Mouse (Mus musculus): ENCODE measurements around the gene Krtap4-9. TPM values are rescaled to one million over a fixed set of nuclear protein-coding genes. Genes with fewer than 3 reads are reported as not detected.
"Not testable (repeated sequence)": the region's sequence is repeated elsewhere in the genome, so short reads cannot be mapped to it uniquely, and the experiment has no call there.

Gene Krtap4-9
- not detected for total RNA-seq (2018; cell fraction: chromatin; rRNA removed)
- total RNA-seq (2018; cell fraction: cytosol; rRNA removed) = not detected
- total RNA-seq (2018; cell fraction: nucleus; rRNA removed) = not detected
- not detected in 3 replicates for polyA plus RNA-seq (2018)

DNA sequence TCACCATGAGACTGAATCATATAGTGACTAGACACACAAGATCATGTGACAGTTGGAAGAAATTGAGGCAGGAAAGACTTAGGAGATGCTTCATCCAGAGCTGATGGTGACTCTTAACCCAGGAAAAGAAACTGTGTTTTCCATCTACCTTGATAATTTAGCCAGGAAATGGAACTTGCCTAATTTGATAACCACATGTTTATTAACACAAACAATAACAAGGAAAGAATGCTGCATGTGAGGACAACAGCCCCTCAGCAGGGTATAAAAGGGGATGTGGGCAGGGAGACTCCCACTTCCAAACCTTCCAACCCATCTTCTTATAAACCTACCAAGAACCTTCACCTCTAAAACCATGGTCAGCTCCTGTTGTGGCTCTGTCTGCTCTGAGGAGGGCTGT lies at the start of gene Krtap4-9:
Krtap4-9 (plus strand) TSS at position 301 of the 400 bp plus-strand sequence.
- not testable (repeated sequence) for H3K4me3 ChIP-seq (ENCODE audit: inconsistent target); H3K36me3 ChIP-seq (ENCODE audit: inconsistent target); H3K79me2 ChIP-seq (ENCODE audit: inconsistent target); H3K27ac ChIP-seq

DNA sequence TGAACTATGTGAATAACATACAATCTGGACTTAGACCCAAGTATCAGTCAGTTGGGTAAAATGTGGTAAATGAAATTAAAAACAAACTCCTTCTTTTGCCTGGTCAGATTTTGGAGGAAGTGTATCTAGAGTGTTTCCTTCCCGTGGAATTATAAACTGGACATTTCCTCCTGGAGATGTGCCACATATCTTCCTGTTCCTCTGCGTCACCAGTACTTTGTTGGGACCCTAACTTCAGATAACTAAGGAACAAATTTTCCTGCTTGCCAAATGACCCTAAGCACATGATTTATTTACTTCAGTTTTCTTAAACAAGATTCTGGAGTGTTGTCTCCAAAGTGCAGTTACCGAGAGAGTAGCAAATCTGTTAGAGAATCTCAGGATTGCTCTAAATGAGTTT lies 41.0 kb upstream of the Krtap4-9 start:
- WGBS (ENCODE audit: missing documents) = 81% methylated on average over 3 of the region's 3 CpGs
- Histone ChIP-seq H3K79me2 (ENCODE audit: inconsistent target) (no peaks in the 10 kb centered on the region), H3K36me3 (ENCODE audit: inconsistent target) (no peaks in the 10 kb centered on the region), H3K27ac (no peak overlapping the region), H3K4me3 (ENCODE audit: inconsistent target) (no peak overlapping the region)

DNA sequence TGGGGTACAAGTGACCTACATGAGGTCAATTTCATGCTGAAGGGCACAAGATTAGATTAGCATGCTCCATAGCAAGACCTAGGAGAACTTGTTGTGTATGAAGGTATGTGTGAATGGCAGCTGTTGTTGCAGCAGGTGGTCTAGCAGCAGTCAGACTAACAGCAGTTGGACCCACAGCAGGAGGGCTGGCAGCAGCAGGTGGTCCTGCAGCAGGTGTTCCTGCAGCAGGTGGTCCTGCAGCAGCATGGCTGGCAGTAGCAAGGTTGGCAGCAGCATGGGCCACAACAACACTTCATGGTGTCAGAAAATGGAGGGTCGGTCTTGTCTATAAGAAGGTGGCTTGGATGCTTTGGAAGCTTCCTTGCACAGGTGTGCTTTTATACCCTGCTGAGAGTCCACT lies 26.1 kb upstream of the Krtap4-9 start:
- Histone ChIP-seq H3K4me3 (ENCODE audit: inconsistent target) (no peak overlapping the region), H3K27ac (no peak overlapping the region), H3K36me3 (ENCODE audit: inconsistent target) (no peaks in the 10 kb centered on the region), H3K79me2 (ENCODE audit: inconsistent target) (no peaks in the 10 kb centered on the region)
- WGBS (ENCODE audit: missing documents) = 92% methylated on average over 1 of the region's 1 CpGs

DNA sequence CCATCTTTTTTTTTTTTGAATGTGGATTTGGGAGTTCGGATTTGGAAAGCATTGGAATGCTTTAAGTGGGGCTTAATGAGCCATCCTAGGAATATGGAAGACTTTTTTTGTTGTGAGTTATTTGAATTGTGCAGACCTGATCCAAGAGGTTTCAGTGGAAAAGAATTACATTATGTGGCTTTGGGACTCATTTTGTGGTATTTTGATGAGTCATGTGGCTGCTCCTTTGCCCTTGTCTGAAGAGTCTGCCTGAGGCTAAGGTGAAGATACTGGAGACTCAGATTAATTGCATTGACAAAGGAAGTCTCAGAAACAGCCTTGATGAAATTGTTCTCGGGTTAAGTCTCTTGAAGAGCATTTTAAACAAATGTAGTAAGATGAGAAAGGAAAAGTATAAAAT lies 16.6 kb upstream of the Krtap4-9 start:
- WGBS (ENCODE audit: missing documents) = 82% methylated on average over 2 of the region's 2 CpGs
- Histone ChIP-seq H3K36me3 (ENCODE audit: inconsistent target) (no peaks in the 10 kb centered on the region), H3K4me3 (ENCODE audit: inconsistent target) (no peak overlapping the region), H3K27ac (no peak overlapping the region), H3K79me2 (ENCODE audit: inconsistent target) (no peaks in the 10 kb centered on the region)

DNA sequence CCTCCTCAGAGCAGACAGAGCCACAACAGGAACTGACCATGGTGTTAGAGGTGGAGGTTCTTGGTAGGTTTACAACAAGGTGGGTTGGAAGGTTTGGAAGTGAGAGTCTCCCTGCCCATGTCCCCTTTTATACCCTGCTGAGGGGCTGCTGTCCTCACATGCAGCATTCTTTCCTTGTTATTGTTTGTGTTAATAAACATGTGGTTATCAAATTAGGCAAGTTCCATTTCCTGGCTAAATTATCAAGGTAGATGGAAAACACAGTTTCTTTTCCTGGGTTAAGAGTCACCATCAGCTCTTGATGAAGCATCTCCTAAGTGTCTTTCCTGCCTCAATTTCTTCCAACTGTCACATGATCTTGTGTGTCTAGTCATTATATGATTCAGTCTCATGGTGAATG lies 12.2 kb upstream of the Krtap4-9 start, which contains the start of gene Gm11595:
Gm11595 (minus strand) TSS at position 101 of the 400 bp plus-strand sequence.
- H3K27ac ChIP-seq; H3K79me2 ChIP-seq (ENCODE audit: inconsistent target); H3K36me3 ChIP-seq (ENCODE audit: inconsistent target); H3K4me3 ChIP-seq (ENCODE audit: inconsistent target): not testable (repeated sequence)

DNA sequence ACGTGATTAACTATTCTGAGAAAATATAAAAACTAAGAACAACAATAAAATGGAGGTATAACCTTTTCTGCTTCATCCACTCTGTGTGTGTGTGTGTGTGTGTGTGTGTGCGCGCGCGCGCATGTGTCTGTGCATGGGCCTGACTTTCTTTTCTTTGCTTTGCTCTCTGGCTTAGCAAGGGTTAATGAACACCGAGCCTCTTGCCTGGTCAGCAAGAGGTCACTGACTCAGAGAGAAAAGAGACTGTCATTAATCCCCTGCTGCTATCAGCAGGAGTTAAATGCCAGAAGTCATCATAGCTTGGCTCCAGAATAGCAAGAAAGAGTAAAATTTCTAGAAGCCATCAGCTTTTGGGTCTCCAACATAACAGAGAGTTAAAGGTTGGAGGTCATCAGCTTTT lies 6.6 kb upstream of the Krtap4-9 start:
- WGBS (ENCODE audit: missing documents) = 67% methylated on average over 7 of the region's 7 CpGs
- Histone ChIP-seq H3K79me2 (ENCODE audit: inconsistent target) (no peaks in the 10 kb centered on the region), H3K36me3 (ENCODE audit: inconsistent target) (no peaks in the 10 kb centered on the region), H3K27ac (no peak overlapping the region), H3K4me3 (ENCODE audit: inconsistent target) (no peak overlapping the region)

DNA sequence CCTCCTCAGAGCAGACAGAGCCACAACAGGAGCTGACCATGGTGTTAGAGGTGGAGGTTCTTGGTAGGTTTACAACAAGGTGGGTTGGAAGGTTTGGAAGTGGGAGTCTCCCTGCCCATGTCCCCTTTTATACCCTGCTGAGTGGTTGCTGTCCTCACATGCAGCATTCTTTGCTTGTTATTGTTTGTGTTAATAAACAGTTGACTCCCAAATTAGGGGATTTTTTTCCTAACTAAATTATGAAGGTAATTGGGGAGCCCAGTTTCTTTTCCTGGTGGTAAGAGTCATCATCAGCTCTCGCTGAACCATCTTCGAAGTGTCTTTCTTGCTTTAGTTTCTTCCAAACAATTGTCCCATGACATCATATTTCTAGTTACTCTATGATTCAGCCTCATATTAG lies 4.4 kb upstream of the Krtap4-9 start, which contains the start of gene Krtap4-8:
Krtap4-8 (minus strand) TSS at position 101 of the 400 bp plus-strand sequence.
- H3K4me3 ChIP-seq (ENCODE audit: inconsistent target) = no peak within 1 kb of the TSS
- no peaks in the 10 kb centered on the region for H3K36me3 ChIP-seq (ENCODE audit: inconsistent target)
- no peak within 1 kb of the TSS for H3K27ac ChIP-seq
- WGBS (ENCODE audit: missing documents) = 96% methylated on average over 2 of the region's 2 CpGs
- no peaks in the 10 kb centered on the region for H3K79me2 ChIP-seq (ENCODE audit: inconsistent target)

DNA sequence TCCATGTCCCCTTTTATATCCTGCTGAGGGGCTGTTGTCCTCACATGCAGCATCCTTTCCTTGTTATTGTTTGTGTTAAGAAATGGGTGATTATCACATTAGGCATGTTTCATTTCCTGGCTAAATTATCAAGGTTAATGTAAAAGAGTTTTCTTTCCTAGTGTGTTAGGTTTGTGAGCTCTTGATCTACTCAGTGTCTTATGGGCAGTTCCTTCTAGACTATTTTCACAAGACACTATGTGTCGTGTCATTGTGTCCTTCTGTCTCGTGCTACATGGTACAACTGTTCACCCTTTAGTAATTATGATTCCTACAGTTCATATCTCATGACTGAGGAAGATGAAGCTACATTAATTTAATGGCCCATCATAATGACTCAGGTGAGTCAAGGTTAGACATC lies 8.4 kb downstream of the Krtap4-9 start, which contains the start of gene Gm11596:
Gm11596 (minus strand) TSS at position 101 of the 400 bp plus-strand sequence.
- 82% methylated on average over 2 of the region's 2 CpGs for WGBS (ENCODE audit: missing documents)
- H3K36me3 ChIP-seq (ENCODE audit: inconsistent target) = no peaks in the 10 kb centered on the region
- no peaks in the 10 kb centered on the region for H3K79me2 ChIP-seq (ENCODE audit: inconsistent target)
- no peak within 1 kb of the TSS for H3K27ac ChIP-seq
- H3K4me3 ChIP-seq (ENCODE audit: inconsistent target) = no peak within 1 kb of the TSS

DNA sequence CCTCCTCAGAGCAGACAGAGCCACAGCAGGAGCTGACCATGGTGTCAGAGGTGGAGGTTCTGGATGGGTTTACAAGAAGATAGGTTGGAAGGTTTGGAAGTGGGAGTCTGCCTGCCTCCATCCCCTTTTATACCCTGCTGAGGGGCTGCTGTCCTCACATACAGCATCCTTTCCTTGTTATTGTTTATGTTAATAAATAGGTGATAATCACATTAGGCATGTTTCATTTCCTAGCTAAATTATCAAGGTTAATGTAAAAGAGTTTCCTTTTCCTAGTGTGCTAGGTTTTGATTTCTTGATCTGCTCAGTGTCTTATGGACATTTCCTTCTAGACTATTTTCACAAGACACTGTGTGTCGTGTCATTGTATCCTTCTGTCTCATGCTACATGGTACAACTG lies 13.8 kb downstream of the Krtap4-9 start, which contains the start of gene Gm11569:
Gm11569 (minus strand) TSS at position 101 of the 400 bp plus-strand sequence.
- not testable (repeated sequence) for H3K27ac ChIP-seq
- no CpG with 5 or more reads among the region's 1 CpGs for WGBS (ENCODE audit: missing documents)

DNA sequence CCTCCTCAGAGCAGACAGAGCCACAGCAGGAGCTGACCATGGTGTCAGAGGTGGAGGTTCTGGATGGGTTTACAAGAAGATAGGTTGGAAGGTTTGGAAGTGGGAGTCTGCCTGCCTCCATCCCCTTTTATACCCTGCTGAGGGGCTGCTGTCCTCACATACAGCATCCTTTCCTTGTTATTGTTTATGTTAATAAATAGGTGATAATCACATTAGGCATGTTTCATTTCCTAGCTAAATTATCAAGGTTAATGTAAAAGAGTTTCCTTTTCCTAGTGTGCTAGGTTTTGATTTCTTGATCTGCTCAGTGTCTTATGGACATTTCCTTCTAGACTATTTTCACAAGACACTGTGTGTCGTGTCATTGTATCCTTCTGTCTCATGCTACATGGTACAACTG lies 19.3 kb downstream of the Krtap4-9 start, which contains the start of gene Gm11554:
Gm11554 (minus strand) TSS at position 101 of the 400 bp plus-strand sequence.
- not testable (repeated sequence) for H3K36me3 ChIP-seq (ENCODE audit: inconsistent target); H3K4me3 ChIP-seq (ENCODE audit: inconsistent target); H3K27ac ChIP-seq; H3K79me2 ChIP-seq (ENCODE audit: inconsistent target)
- no CpG with 5 or more reads among the region's 1 CpGs for WGBS (ENCODE audit: missing documents)

More for the DNA sequence above, 13.8 kb downstream of the Krtap4-9 start, which contains the start of gene Gm11569:
- not testable (repeated sequence) for H3K79me2 ChIP-seq (ENCODE audit: inconsistent target); H3K36me3 ChIP-seq (ENCODE audit: inconsistent target); H3K4me3 ChIP-seq (ENCODE audit: inconsistent target)

DNA sequence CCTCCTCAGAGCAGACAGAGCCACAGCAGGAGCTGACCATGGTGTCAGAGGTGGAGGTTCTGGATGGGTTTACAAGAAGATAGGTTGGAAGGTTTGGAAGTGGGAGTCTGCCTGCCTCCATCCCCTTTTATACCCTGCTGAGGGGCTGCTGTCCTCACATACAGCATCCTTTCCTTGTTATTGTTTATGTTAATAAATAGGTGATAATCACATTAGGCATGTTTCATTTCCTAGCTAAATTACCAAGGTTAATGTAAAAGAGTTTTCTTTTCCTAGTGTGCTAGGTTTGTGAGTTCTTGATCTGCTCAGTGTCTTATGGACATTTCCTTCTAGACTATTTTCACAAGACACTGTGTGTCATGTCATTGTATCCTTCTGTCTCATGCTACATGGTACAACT lies 24.8 kb downstream of the Krtap4-9 start, which contains the start of gene Krtap4-13:
Krtap4-13 (minus strand) TSS at position 101 of the 400 bp plus-strand sequence.
- H3K36me3 ChIP-seq (ENCODE audit: inconsistent target); H3K79me2 ChIP-seq (ENCODE audit: inconsistent target); H3K4me3 ChIP-seq (ENCODE audit: inconsistent target); H3K27ac ChIP-seq: not testable (repeated sequence)

DNA sequence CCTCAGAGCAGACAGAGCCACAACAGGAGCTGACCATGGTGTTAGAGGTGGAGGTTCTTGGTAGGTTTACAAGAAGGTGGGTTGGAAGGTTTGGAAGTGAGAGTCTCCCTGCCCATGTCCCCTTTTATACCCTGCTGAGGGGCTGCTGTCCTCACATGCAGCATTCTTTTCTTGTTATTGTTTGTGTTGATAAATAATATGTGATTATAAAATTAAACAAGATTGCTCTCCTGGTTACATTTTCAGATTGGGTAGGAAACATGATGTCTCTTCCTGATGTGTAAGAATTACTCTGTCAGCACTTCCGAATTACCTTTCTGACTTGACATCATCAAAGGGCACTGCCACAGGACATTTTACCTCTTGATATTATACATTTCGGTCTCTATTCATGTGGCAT lies 30.6 kb downstream of the Krtap4-9 start, which contains the start of gene Gm11564:
Gm11564 (minus strand) TSS at position 101 of the 400 bp plus-strand sequence.
- not testable (repeated sequence) for H3K4me3 ChIP-seq (ENCODE audit: inconsistent target); H3K36me3 ChIP-seq (ENCODE audit: inconsistent target); H3K27ac ChIP-seq; H3K79me2 ChIP-seq (ENCODE audit: inconsistent target)
- WGBS (ENCODE audit: missing documents) = 83% methylated on average over 2 of the region's 2 CpGs

Other genes with a start within 250 kb of the Krtap4-9 start
- gene Krt40, start 242.0 kb upstream of the Krtap4-9 start, polyA plus RNA-seq (2018) = not detected in 3 replicates
- gene Krtap3-3, start 234.3 kb upstream of the Krtap4-9 start, polyA plus RNA-seq (2018) = not detected in 3 replicates
- gene Krtap3-2, start 228.3 kb upstream of the Krtap4-9 start, polyA plus RNA-seq (2018) = not detected in 3 replicates
- gene Gm11939, start 225.7 kb upstream of the Krtap4-9 start, polyA plus RNA-seq (2018) = not detected in 3 replicates
- gene Krtap3-1, start 218.6 kb upstream of the Krtap4-9 start, polyA plus RNA-seq (2018) = not detected in 3 replicates
- gene Krtap1-5, start 204.2 kb upstream of the Krtap4-9 start, polyA plus RNA-seq (2018) = not detected in 3 replicates
- not detected in 3 replicates for gene Krtap1-4, start 201.5 kb upstream of the Krtap4-9 start, polyA plus RNA-seq (2018)
- gene Krtap1-3, start 193.9 kb upstream of the Krtap4-9 start, polyA plus RNA-seq (2018) = not detected in 3 replicates
- not detected in 3 replicates for gene Krtap9-3, start 187.1 kb upstream of the Krtap4-9 start, polyA plus RNA-seq (2018)
- not detected in 3 replicates for gene Gm11938, start 181.9 kb upstream of the Krtap4-9 start, polyA plus RNA-seq (2018)
- gene Gm11937, start 175.0 kb upstream of the Krtap4-9 start, polyA plus RNA-seq (2018) = not detected in 3 replicates
- not detected in 3 replicates for gene Krtap2-4, start 170.4 kb upstream of the Krtap4-9 start, polyA plus RNA-seq (2018)
- not detected in 3 replicates for gene Gm11562, start 164.8 kb upstream of the Krtap4-9 start, polyA plus RNA-seq (2018)
- not detected in 3 replicates for gene Krtap4-1, start 157.0 kb upstream of the Krtap4-9 start, polyA plus RNA-seq (2018)
- gene Krtap4-2, start 150.1 kb upstream of the Krtap4-9 start, polyA plus RNA-seq (2018) = not detected in 3 replicates
- gene Krtap4-7, start 141.1 kb upstream of the Krtap4-9 start, polyA plus RNA-seq (2018) = not detected in 3 replicates
- not detected in 3 replicates for gene Gm11555, start 135.0 kb upstream of the Krtap4-9 start, polyA plus RNA-seq (2018)
- gene Gm11563, start 126.2 kb upstream of the Krtap4-9 start, polyA plus RNA-seq (2018) = not detected in 3 replicates
- not detected in 3 replicates for gene Krtap4-6, start 119.2 kb upstream of the Krtap4-9 start, polyA plus RNA-seq (2018)
- gene Gm14190, start 94.5 kb upstream of the Krtap4-9 start, polyA plus RNA-seq (2018) = not detected in 3 replicates
- gene Gm14180, start 50.9 kb upstream of the Krtap4-9 start, polyA plus RNA-seq (2018) = not detected in 3 replicates
- not detected in 3 replicates for gene Gm11595, start 12.3 kb upstream of the Krtap4-9 start, polyA plus RNA-seq (2018)
- not detected in 3 replicates for gene Krtap4-8, start 4.5 kb upstream of the Krtap4-9 start, polyA plus RNA-seq (2018)
- not detected in 3 replicates for gene Gm11596, start 8.3 kb downstream of the Krtap4-9 start, polyA plus RNA-seq (2018)
- not detected in 3 replicates for gene Gm11569, start 13.7 kb downstream of the Krtap4-9 start, polyA plus RNA-seq (2018)
- not detected in 3 replicates for gene Gm11554, start 19.2 kb downstream of the Krtap4-9 start, polyA plus RNA-seq (2018)
- gene Krtap4-13, start 24.7 kb downstream of the Krtap4-9 start, polyA plus RNA-seq (2018) = not detected in 3 replicates
- not detected in 3 replicates for gene Gm11564, start 30.5 kb downstream of the Krtap4-9 start, polyA plus RNA-seq (2018)
- gene 2300003K06Rik, start 52.9 kb downstream of the Krtap4-9 start, polyA plus RNA-seq (2018) = not detected in 3 replicates
- not detected in 3 replicates for gene Krtap4-16, start 66.4 kb downstream of the Krtap4-9 start, polyA plus RNA-seq (2018)
- gene Gm11568, start 72.7 kb downstream of the Krtap4-9 start, polyA plus RNA-seq (2018) = not detected in 3 replicates
- not detected in 3 replicates for gene Gm11559, start 79.3 kb downstream of the Krtap4-9 start, polyA plus RNA-seq (2018)
- not detected in 3 replicates for gene Krtap9-1, start 88.2 kb downstream of the Krtap4-9 start, polyA plus RNA-seq (2018)
- gene Gm11567, start 94.0 kb downstream of the Krtap4-9 start, polyA plus RNA-seq (2018) = not detected in 3 replicates
- not detected in 3 replicates for gene Krtap31-1, start 122.7 kb downstream of the Krtap4-9 start, polyA plus RNA-seq (2018)
- not detected in 3 replicates for gene Gm11565, start 129.6 kb downstream of the Krtap4-9 start, polyA plus RNA-seq (2018)
- not detected in 3 replicates for gene Krtap31-2, start 151.1 kb downstream of the Krtap4-9 start, polyA plus RNA-seq (2018)
- gene Krtap9-5, start 163.3 kb downstream of the Krtap4-9 start, polyA plus RNA-seq (2018) = not detected in 3 replicates
- not detected in 3 replicates for gene Krtap29-1, start 193.9 kb downstream of the Krtap4-9 start, polyA plus RNA-seq (2018)
- gene Krtap16-1, start 201.4 kb downstream of the Krtap4-9 start, polyA plus RNA-seq (2018) = not detected in 3 replicates
- not detected in 3 replicates for gene Krtap17-1, start 208.8 kb downstream of the Krtap4-9 start, polyA plus RNA-seq (2018)
- not detected in 3 replicates for gene Krt33a, start 231.0 kb downstream of the Krtap4-9 start, polyA plus RNA-seq (2018)
- not detected in 3 replicates for gene Krt33b, start 244.7 kb downstream of the Krtap4-9 start, polyA plus RNA-seq (2018)